Mouse (Mus musculus) E14TG2a.4 (cell line): ENCODE data around the gene Syn2.

Experiments used
- CTCF ChIP-seq: conservative IDR thresholded peaks from 2 replicates; pipeline ENCODE4 v1.5.1; 2014; ENCODE audit warnings: low read length
- NANOG ChIP-seq: IDR thresholded peaks from 2 replicates; pipeline ENCODE4 v1.6.1; 2014; ENCODE audit warnings: borderline replicate concordance, low read length, mixed read lengths
- POU5F1 ChIP-seq: IDR thresholded peaks from 2 replicates; pipeline ENCODE4 v1.6.1; 2014; ENCODE audit warnings: low read length, borderline replicate concordance

- no peak for TF ChIP-seq CTCF
- no peak for TF ChIP-seq POU5F1
- no peak for TF ChIP-seq NANOG
Measured at GRCm38 (mm10) chr6:115255171-115255570, 120.5 kb downstream of the Syn2 start.
